In the genomic region with DNA sequence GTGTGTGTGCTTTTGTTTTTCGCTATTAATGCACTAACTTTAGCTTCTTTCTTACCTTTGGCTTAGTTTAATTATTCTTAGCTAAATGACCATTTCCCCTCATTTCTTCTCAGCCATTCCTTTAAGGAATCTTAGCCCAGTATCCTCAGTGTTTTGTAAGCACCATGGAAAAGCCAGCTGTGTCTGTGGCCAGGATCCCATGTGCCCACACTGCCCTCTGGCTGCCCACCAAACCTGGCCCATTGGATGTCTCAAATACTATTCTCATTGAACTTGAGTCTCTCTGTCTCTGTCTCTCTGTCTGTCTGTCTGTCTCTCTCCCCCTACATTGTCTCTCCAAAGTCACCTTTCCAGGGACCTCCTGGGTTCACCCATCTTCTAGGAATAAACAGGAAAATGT, we compare ENCODE assay signal across 8 mouse cellular contexts.
DNase-seq lines count a peak whose midpoint lies in the region; ATAC-seq and TF ChIP-seq lines count a peak whose summit lies in the region.

No protein-coding gene starts in this region.

- no peaks in the 10 kb centered on the region for H3K4me1 ChIP-seq in heart, postnatal 0 days (ENCODE audit: control insufficient read depth, insufficient read depth)

- H3K4me2 ChIP-seq in heart, postnatal 0 days (ENCODE audit: low read depth, low read length): no peak overlapping the region

- no peaks in the 10 kb centered on the region for H3K9me3 ChIP-seq in heart, postnatal 0 days (replicated peaks; ENCODE audit: control insufficient read depth, low read length)

- no peak overlapping the region for H3K9ac ChIP-seq in heart, postnatal 0 days (replicated peaks; ENCODE audit: low read depth, low read length)

- no peaks in the 10 kb centered on the region for H3K36me3 ChIP-seq in heart, postnatal 0 days (replicated peaks; ENCODE audit: control insufficient read depth, insufficient read depth, low read length)

- H3K27ac ChIP-seq in heart, postnatal 0 days (ENCODE audit: low read depth): no peak overlapping the region

- H3K27me3 ChIP-seq in heart, postnatal 0 days (ENCODE audit: control insufficient read depth, insufficient read depth, low read length): no peaks in the 10 kb centered on the region

- intact Hi-C loops in heart, postnatal 25 days (cut with DNase I): no loop called here

- ATAC-seq in heart, postnatal 0 days (ENCODE audit: insufficient read depth, low read depth): no peak
- ATAC-seq in activated CD4-positive, CD25-positive, alpha-beta regulatory T cell, adult 4 months: no peak

- no peak overlapping the region for H3K4me3 ChIP-seq in heart, postnatal 0 days (ENCODE audit: low read depth, low read length)

- 78% methylated on average over 1 of the region's 1 CpGs for WGBS in heart, postnatal 0 days

- peak; percentile 80 for TF ChIP-seq CTCF in heart, postnatal 0 days (IDR thresholded peaks at IDR 0.05; ENCODE audit: low read depth)

- no peak for DNase-seq in heart, postnatal 0 days (ENCODE audit: low spot score)
- DNase-seq in heart, postnatal 25 days (ENCODE audit: low spot score): no peak
- DNase-seq in urinary bladder, postnatal 25 days (ENCODE audit: low spot score): peak; percentile 22
- DNase-seq in urinary bladder, adult 2 months (ENCODE audit: low spot score): no peak
- DNase-seq in kidney, postnatal 10 days: peak; percentile 66
- DNase-seq in testis, postnatal 10 days (ENCODE audit: low spot score): peak; percentile 55
- DNase-seq in cerebellum, adult 11-12 months: no peak

- no peak for TF ChIP-seq EP300 in heart, postnatal 0 days (IDR thresholded peaks at IDR 0.05; ENCODE audit: low read depth)

Comparison
In these comparisons a context has a peak if more than half of its experiments do, and no peak if none do; other contexts are left out.
1. DNase-seq: peak in urinary bladder, postnatal 25 days (single experiment), kidney, postnatal 10 days (single experiment) and testis, postnatal 10 days (single experiment); none in heart, postnatal 0 days (single experiment), heart, postnatal 25 days (single experiment), urinary bladder, adult 2 months (single experiment) and cerebellum, adult 11-12 months (single experiment).